Mouse (Mus musculus) embryonic stem cell, embryonic (primary cell): ENCODE data around the gene Sidt1.

Experiments used
- CTCF ChIA-PET, 4 experiments: fragments of 300-600 bp in 2 of 4; fragments of 350-600 bp in 2 of 4; sonication (Branson Sonifier 250); formaldehyde crosslinking; loops; one replicate each; lab custom pipeline; 2022; ENCODE audit warnings: inconsistent platforms in 2 of 4; lab: Charles Lee
- POLR2A ChIA-PET, 4 experiments: fragments of 300-600 bp in 2 of 4; fragments of 350-600 bp in 2 of 4; sonication (Branson Sonifier 250); formaldehyde crosslinking; loops; one replicate each; lab custom pipeline; 2022; ENCODE audit warnings: antibody characterized with exemption in 4 of 4, inconsistent platforms in 1 of 4; lab: Charles Lee

Gene Sidt1

DNA sequence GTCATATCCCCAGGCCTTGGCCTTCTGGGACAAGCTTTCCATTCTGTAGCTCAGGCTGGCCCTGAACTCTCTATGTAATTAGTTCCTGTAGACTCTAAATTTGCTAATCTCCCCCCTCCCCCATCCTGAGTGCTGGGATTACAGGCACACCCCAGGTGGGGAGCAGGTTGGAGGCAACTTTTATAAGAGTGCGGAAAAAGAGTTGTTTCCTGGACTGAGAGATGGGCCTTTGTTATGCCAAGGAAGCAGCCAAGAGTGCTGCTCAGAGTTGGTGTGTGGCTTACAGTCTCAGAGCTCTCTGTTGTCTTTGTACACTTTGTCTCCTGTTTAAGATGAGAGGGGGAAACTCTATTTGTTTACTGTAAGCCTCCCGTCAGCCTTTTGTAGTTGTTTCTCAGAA is 52.2 kb downstream of the Sidt1 start:
- ChIA-PET POLR2A (interaction anchor here in 3 of 4 experiments (0.5 to 2.3 kb wide), 11 partner anchors 12 to 356 kb away, joined by 3 to 6 read pairs (median 3); partner anchors contain the start of genes Spice1 (in 2 of the 3), Atp6v1a (in 1 of the 3) and Naa50 (in 1 of the 3)), CTCF (interaction anchor here in 3 of 4 experiments (0.6 to 1.6 kb wide), 5 partner anchors 19 to 445 kb away, joined by 3 to 12 read pairs (median 3); no protein-coding TSS in a partner anchor)

DNA sequence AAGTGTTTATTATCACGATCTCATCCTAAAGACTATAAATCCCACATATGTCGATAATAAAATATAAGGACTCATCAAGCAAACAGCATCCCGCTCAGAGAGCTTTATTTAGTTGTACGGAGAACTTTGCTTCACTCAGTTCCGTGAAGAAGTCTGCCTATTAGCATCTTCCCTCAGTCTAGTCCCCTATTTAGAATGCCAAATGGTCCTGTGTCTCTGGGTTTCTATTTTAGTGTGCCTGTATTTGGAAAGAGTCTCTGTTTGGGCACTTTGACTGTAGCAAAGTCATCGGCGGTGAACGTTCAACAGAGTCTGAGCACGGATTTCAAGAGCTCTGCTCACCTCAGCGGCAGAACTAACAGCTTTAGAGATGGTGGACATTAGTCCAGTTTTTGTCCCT is 55.8 kb downstream of the Sidt1 start:
- POLR2A ChIA-PET, result no interaction called here
- CTCF ChIA-PET, result interaction anchor here in 1 of 4 experiments (1.0 kb wide), 1 partner anchor 22 kb away, joined by 3 read pairs; no protein-coding TSS in a partner anchor

DNA sequence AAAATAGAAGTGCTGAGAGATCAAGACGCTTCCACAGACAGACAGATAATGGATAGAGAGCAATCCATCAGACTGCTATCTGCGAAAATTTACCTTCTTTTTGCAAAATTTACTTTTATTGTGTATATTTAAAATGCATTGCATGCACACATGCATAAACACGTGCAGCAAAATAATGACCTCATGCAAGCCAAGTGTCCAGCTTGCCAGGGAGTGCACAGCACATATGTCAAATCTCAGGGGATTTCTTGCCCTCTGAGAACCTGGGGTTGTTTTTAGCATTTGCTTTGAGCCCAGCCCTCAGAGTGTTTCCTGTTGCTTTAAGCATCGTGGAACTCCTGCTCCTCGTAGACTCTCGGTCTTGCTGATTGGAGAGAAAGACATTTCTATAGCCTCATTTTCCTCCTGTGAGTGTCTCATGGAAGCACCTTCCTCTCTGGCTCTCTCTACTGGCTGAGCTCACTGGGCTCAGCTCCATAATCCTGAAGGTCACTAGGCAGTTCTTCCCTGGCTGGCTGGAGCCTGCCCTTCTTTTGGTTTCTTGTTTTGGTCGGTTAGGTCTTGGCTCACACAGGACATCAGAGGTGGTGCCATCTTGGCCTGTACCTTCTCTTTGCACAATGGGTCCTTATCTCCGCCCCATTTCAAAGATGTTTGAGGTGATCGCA is 61.5 kb downstream of the Sidt1 start:
- ChIA-PET CTCF (interaction anchor here in 1 of 4 experiments (1.0 kb wide), 1 partner anchor 29 kb away, joined by 5 read pairs; no protein-coding TSS in a partner anchor), POLR2A (no interaction called here)

DNA sequence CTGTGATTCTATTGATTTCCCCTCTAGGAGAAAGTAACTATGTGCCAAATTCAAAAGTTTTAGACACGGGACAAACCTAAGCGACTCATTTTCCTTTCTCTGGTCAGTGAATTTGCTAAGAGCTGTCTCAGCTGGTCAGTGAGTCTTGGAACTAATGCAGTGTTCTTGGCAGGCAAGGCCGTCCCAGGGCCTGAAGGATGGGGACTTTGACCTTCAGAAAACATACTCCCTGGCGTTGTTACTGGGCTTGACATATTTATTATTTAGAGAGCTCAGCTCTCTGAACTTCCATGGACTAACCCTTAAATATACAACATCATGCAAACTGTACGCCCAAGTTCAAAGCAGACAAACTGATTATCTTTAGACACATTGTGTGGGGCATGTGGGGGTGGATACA is 62.4 kb downstream of the Sidt1 start:
- ChIA-PET POLR2A (no interaction called here), CTCF (no interaction called here)

DNA sequence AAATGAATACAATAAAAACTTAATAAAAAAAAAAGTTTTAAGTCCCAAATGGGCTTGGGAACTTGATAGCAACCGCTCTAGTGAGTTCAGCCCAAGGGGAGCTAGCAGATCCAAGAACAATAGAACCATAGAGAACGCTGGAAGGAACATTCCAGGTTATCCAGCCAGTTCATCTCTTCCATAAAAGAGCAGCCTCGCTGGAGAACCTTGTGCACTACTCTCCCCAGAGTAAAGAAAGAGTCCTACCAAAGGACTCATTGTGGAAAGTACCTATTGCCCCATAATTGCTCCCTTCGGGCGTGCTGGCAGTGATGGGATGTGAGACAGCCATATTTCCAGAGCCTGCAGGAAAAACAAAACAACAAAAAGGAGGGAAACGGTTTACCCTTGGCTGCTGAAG is 63.4 kb downstream of the Sidt1 start:
- POLR2A ChIA-PET, result interaction anchor here in 1 of 4 experiments (0.6 kb wide), 1 partner anchor 308 kb away, joined by 4 read pairs; no protein-coding TSS in a partner anchor
- CTCF ChIA-PET, result no interaction called here

DNA sequence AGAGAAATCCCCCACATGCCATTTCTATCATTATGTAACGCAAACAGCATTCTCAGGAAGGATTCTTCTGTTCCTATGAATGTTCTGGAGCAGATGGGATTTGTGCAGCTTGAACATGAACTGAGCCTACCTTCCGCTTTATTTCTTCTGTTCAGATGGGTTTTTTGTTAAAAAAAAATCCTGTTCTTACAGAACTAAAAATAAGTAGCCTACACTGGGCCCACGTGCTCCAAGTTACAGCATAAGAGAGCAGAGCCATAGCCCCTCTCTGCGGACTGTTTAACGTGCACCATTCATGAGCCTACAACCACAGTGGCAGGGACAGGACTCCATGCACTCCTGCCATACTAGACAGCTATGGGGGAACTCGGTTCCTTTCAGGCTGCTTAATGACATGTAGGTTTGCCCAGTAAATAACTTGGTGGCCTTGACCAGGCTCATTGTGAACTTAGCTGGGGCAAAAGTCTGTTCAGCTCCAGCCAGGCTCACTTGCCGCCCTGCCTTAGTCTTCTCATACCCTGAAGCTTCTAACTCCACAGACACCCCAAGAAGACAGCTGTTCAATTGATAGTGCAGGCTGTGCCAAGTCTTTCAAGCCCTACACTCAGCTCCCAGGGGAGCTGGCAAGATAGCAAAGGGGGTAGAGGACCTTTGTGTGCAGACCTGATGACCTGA is 64.3 kb downstream of the Sidt1 start:
- ChIA-PET POLR2A (no interaction called here), CTCF (no interaction called here)

DNA sequence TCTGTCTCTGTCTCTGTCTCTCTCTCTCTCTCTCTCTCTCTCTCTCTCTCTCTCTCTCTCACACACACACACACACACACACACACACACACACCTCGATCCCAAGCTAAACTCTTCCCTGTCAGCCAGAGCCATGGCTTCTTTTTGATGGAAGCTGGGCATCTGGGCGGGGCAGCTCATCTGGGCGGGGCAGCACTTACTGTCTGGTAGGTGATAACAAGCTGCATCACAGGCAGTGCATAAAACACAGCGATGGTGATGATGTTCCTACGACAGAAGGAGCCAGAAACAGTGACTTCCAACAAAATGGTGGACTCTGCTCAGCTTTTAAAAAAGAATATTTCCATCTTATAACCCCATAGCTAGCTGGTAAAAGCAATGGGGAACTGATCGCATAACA is 67.4 kb downstream of the Sidt1 start:
- ChIA-PET CTCF (interaction anchor here in 2 of 4 experiments (0.6 to 0.7 kb wide), 2 partner anchors 8 to 460 kb away, joined by 3 read pairs; no protein-coding TSS in a partner anchor), POLR2A (interaction anchor here in 1 of 4 experiments (0.9 kb wide), 1 partner anchor 15 kb away, joined by 3 read pairs; no protein-coding TSS in a partner anchor)

DNA sequence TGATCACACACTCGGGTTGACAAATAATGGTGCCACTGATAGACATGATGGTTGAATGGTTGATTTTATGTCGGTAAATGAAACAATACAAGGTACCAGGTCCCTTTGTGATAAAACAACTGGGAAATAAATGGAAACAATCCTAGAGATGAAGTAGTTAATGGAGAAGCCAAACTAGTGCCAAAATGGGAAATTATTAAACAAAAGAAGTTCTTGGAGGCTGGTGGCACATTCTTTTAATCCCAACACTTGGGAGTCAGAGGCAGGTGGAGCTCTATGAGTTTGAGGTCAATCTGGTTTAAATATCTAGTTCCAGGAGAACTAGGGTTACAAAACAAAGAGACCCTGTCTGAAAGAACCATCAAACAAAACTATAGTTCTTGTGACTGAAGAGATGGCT is 68.1 kb downstream of the Sidt1 start:
- ChIA-PET POLR2A (no interaction called here), CTCF (no interaction called here)

DNA sequence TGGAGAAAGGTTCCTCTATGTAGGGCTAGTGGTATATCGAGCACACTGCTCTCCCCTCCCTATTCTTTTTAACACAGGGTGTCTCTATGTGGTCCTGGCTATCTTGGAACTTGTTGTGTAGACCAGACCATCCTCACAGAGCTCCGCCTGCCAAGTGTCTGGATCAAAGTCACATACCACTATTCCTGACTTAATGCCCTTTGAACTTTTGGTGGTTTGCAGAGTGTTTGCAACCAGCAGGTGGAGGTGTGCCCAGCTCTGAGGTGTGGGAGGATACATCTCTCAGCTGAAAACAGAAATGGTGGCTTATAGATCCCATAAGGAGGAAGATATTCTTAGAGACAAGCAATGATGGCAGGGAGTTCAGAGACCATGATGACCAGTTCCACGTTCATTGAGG is 75.5 kb downstream of the Sidt1 start:
- CTCF ChIA-PET, result interaction anchor here in 2 of 4 experiments (0.6 to 1.8 kb wide), 2 partner anchors 8 to 42 kb away, joined by 3 to 4 read pairs; no protein-coding TSS in a partner anchor
- POLR2A ChIA-PET, result interaction anchor here in 1 of 4 experiments (0.6 kb wide), 1 partner anchor 111 kb away, joined by 8 read pairs; no protein-coding TSS in a partner anchor

DNA sequence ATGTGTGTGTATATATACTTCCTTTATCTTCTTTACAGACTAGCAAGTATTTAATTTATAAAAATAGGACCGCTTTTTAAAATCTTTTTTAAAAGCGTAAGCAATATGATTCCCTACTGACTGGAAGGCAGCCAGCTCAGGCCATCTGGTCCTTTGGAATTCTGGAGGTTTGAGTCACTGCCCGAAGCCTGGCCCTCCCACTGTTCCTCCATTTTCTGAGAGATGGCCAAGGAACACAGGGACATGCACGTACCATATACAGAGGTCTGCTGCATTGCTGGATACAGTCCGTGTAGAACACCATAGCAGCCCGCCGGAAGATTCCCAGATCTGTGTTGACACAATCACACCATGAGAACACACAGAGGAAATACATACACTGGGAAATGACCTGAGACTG is 78.3 kb downstream of the Sidt1 start:
- ChIA-PET POLR2A (interaction anchor here in 1 of 4 experiments (1.4 kb wide), 1 partner anchor 47 kb away, joined by 3 read pairs; no protein-coding TSS in a partner anchor), CTCF (no interaction called here)

DNA sequence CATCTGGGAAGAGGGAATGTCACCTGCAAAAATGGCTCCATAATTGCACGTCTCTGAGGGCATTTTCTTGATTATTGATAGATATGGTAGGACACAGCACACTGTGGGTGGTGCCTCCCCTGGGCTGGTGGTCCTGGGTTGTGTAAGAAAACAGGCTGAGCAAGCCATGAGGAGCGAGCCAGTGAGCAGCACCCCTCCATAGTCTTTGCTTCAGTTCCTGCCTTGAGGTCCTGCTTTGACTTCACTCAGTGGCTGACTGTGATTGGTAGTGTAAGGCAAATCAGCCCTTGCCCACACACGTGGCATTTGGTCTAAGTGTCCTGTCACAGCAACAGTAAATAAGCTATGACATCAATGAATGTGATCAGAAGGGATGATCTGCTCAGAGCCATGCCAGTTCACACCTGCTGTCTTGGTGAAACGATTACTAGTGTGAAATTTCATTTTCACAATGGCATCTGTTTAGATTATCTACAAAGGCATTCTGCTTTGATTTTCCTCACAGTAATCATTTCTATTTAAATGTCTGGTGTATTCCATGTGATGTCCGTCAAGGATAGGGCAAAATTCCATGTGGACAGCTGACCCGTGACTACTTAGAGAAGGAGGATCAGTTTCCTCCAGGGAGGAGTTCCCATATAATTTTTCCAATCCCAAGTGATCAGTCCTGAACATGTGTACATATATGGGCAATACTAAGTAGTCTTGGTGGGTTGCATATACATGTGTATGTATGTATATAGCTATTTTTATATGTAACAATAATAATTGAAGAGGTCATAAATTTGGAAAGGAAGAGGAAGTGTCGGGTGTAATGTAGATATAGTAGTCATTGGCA is 79.0 kb downstream of the Sidt1 start:
- POLR2A ChIA-PET, result no interaction called here
- CTCF ChIA-PET, result no interaction called here

DNA sequence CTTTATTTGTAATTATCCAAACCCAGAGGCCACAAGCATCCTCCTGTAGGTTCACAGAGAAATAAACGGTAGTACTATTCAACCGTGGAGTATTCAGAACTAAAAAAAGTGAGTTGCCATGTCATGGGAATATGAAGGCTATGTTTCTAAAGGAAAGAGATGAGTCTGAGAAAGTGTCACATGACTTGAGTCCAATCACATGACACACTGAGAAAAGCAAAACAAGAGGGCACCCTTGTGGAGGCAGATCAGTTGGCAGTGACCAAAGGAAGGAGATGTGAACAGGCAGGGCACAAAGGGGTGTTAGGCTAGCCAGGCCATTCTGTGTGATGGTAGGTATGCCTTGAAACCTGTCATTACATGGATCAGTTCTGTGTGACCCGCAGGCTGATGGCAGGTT is 80.3 kb downstream of the Sidt1 start:
- POLR2A ChIA-PET, result interaction anchor here in 1 of 4 experiments (0.8 kb wide), 1 partner anchor 12 kb away, joined by 5 read pairs; no protein-coding TSS in a partner anchor
- CTCF ChIA-PET, result no interaction called here

DNA sequence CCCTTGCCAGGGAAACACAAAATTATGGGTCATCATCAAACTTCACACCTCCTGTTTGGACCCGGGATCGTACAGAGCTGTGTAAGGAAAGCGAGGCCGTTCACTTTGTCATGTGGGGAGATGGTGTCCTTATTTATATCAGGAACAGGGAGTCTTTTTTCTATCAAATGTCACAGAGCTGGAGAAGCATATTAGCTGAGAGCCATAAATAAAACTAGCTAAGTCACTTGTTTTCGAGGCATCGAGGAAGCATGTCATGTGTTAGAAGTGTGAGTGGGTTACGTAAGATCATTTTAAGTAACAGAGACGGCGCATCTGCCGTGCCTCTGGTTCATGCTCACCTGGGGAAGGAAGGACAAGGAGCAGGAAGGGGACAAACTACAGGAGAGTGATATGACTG is 83.0 kb downstream of the Sidt1 start:
- POLR2A ChIA-PET, result no interaction called here

DNA sequence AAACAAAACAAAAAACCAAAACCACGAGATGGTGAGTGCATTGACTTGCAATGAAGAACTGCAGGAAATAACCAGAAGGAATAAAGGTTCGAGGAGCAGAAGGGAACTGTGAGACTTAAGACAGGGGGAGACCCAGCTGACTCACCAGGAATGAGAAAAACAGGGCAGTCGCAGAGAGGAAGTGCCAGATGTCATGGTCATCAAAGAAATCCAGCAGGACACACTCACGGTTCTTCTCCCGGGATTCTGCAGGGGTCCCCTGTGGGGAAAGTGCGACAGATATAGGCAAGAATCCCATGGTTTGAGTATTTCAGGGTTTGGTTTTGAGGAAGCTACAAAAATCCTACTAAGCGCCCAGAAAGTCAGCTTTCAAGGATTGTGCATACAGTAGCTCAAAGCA is 89.7 kb downstream of the Sidt1 start:
- ChIA-PET POLR2A (interaction anchor here in 2 of 4 experiments (0.6 to 1.0 kb wide), 2 partner anchors 47 to 56 kb away, joined by 3 to 5 read pairs; no protein-coding TSS in a partner anchor), CTCF (interaction anchor here in 1 of 4 experiments (1.5 to 2.0 kb wide), 2 partner anchors 56 to 120 kb away, joined by 11 to 17 read pairs; no protein-coding TSS in a partner anchor)

More for the DNA sequence above, 83.0 kb downstream of the Sidt1 start:
- CTCF ChIA-PET, result no interaction called here

DNA sequence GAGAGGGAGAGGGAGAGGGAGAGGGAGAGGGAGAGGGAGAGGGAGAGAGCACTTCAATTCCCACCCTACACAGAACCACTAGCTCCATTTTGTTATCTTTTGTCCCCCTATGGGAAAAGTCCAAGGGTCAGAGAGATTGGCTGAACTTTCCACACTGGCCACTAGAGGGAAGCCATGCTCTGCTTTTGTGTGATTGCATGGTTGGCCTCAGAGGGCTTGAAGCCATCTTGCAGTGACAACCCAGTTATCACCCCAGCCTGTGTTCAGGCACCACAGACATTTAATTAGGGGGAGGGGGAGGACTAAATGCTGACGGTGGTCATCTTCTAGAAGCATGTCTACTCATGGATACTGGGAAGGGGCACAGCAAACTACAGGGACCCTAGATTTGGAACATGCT is 90.4 kb downstream of the Sidt1 start:
- CTCF ChIA-PET, result interaction anchor here (0.6 to 2.0 kb wide), 50 partner anchors 9 to 811 kb away, joined by 3 to 17 read pairs (median 3); partner anchors contain the start of genes Spice1 (in 2 of the 4), Atp6v1a (in 1 of the 4), Cfap44 (in 1 of the 4) and Naa50 (in 1 of the 4)
- POLR2A ChIA-PET, result interaction anchor here in 2 of 4 experiments (0.9 to 1.0 kb wide), 4 partner anchors 14 to 238 kb away, joined by 3 to 4 read pairs (median 3); no protein-coding TSS in a partner anchor

DNA sequence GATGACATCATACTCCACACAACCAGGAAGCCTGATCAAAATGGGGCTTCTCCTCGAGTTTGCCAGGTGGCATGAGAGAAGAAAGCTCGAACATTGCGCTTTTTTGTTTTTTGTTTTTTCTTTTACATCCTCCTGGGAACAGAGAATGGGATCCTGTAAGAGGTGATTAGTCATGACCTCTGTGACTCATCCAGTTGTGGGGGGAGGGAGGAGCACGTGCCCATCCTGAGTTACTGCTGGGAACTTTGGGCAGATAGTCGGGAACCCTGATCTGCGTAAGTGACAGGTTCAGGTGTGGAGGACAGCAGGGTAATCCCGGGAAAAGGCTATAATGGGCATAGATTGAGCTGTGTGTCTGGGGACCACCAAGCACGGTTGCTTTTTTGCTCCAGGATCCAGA is 92.6 kb downstream of the Sidt1 start:
- CTCF ChIA-PET, result no interaction called here

DNA sequence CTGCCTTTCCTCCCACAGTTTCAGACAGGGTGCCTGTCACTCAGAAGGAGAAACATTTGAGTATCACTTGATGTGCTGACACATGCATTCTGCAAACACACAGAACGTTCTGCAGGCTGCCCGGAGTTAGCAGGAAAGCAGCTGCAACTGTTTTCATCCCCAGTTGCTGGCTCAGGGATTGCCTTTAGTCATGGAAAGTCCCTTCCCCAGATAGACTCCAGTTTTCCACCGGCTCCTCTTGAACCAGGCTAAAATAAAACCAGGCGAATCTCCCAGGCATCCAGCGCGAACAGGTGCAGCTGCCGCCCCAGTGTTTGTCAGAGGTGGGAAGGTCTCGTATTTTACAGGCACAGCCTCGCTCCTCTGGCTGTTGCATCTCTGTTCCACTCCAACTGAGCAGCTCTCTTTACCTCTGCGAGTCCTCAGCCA is 94.1 kb downstream of the Sidt1 start:
- POLR2A ChIA-PET, result interaction anchor here in 3 of 4 experiments (0.6 to 0.7 kb wide), 3 partner anchors 9 to 1940 kb away, joined by 3 to 4 read pairs (median 3); no protein-coding TSS in a partner anchor
- CTCF ChIA-PET, result interaction anchor here in 3 of 4 experiments (0.6 to 0.7 kb wide), 3 partner anchors 46 to 504 kb away, joined by 3 to 7 read pairs (median 3); no protein-coding TSS in a partner anchor

More for the DNA sequence above, 92.6 kb downstream of the Sidt1 start:
- POLR2A ChIA-PET, result interaction anchor here in 2 of 4 experiments (0.6 to 1.0 kb wide), 4 partner anchors 9 to 101 kb away, joined by 3 to 5 read pairs (median 3); partner anchors contain the start of genes Atp6v1a (in 1 of the 2) and Naa50 (in 1 of the 2)

DNA sequence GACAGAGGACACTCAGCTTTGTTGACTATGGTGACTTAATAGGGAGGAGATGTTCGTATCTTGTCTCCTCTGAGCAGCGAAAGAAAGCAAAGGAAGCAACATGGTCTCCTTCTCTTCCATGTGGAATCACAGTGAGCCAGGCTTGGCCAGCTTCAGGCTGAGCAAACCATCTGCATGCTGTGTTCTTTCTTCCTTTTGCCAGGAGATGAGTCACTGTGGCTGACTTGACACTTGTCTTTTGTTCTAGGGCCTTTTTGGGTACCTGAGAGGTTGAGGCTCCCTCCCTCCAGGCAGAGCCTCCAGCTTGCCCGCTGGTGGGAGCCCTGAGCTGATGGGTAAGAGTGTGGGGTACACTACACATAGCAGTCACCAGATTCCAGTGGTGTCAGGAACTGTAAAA is 95.2 kb downstream of the Sidt1 start:
- POLR2A ChIA-PET, result no interaction called here
- CTCF ChIA-PET, result interaction anchor here in 2 of 4 experiments (0.6 to 1.0 kb wide), 2 partner anchors 61 to 243 kb away, joined by 3 read pairs; no protein-coding TSS in a partner anchor
